Mouse (Mus musculus) neural tube, embryonic 11.5 days (tissue): ENCODE results near the gene Ddx31. TPM values are rescaled to one million over a fixed set of nuclear protein-coding genes. Genes with fewer than 3 reads are reported as not detected.

Experiments used
- ATAC-seq: fragments of 200-750 bp; cut with Nextera tagmentation; 2 replicates; pipeline ENCODE4 v1.8.0; 2017; ENCODE audit warnings: moderate number of reproducible peaks, mild to moderate bottlenecking, moderate TSS enrichment, moderate library complexity; ENCODE audit not compliant: insufficient read depth, low FRiP score, low TSS enrichment
- DNase-seq: peaks from one replicate; pipeline ENCODE4 v3.0.0-alpha.2; 2015; ENCODE audit warnings: low spot score
- H3K27ac ChIP-seq: fragments of 300-500 bp; sonication (generic); 2 replicates; pipeline ENCODE4 v1.5.1; 2014; ENCODE audit warnings: low read depth, mild to moderate bottlenecking, low read length
- H3K27me3 ChIP-seq: fragments of 300-500 bp; sonication (generic); 2 replicates; pipeline ENCODE4 v1.6.1; 2014; ENCODE audit warnings: mild to moderate bottlenecking, low read length, mixed read lengths; ENCODE audit not compliant: control insufficient read depth, insufficient read depth
- H3K36me3 ChIP-seq: fragments of 300-500 bp; sonication (generic); 2 replicates; pipeline ENCODE4 v1.6.1; 2014; ENCODE audit warnings: mild to moderate bottlenecking, low read length, moderate library complexity, mixed read lengths; ENCODE audit not compliant: control insufficient read depth, insufficient read depth
- H3K4me1 ChIP-seq: fragments of 300-500 bp; sonication (generic); 2 replicates; pipeline ENCODE4 v1.6.1; 2014; ENCODE audit warnings: low read length, mixed read lengths; ENCODE audit not compliant: control insufficient read depth, insufficient read depth
- H3K4me2 ChIP-seq: fragments of 300-500 bp; sonication (generic); 2 replicates; pipeline ENCODE4 v1.6.1; 2014; ENCODE audit warnings: low read depth, mild to moderate bottlenecking, moderate library complexity
- H3K4me3 ChIP-seq: fragments of 300-500 bp; sonication (generic); 2 replicates; pipeline ENCODE4 v1.5.1; 2014; ENCODE audit warnings: low read depth, low read length
- H3K9ac ChIP-seq: fragments of 300-500 bp; sonication (generic); 2 replicates; pipeline ENCODE4 v1.6.1; 2014; ENCODE audit warnings: mild to moderate bottlenecking, low read length
- H3K9me3 ChIP-seq: fragments of 300-500 bp; sonication (generic); 2 replicates; pipeline ENCODE4 v1.6.1; 2016; ENCODE audit warnings: low read length; ENCODE audit not compliant: control insufficient read depth
- WGBS: fragments of 180-500 bp; shearing (Covaris S2); extraction: QIAGEN DNeasy Blood & Tissue Kit; methylation state at CpG from one replicate; pipeline ENCODE4 v1.1.7; 2014; 5-methylcytosine and 5-hydroxymethylcytosine counted together
- polyA plus RNA-seq: library from polyadenylated mRNA; unstranded; fragments of >200 nt; fragmentation: Nextera tagmentation; extraction: Ambion mirVana; gene quantifications from 2 replicates; pipeline ENCODE4 v1.2.1, GENCODE M21; 2014

The Ddx31 gene
- polyA plus RNA-seq, 1 experiment from 2014 or later: 20.5 TPM

DNA sequence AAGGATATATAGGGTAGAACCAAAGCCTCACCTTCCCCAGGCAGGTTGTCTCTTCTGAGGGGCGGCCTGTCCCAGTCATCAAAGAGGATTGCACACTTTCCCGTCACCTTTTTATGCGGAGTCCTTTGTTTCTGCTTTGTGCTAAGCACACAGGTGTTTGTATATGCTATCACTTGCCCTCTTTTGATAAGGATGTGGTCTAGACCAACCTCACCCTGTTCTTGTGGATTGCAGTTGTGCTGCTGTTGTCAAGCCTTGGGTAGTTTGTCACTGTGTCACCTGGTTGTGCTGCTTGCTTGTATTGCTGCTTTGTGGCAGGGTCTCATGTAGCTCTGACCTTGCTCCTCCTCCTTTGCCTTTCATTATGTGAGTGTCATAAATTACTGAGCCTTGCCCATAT is 12.4 kb downstream of the Ddx31 start:
- 92% methylated on average over 3 of the region's 3 CpGs for WGBS
- no peak overlapping the region for H3K9ac ChIP-seq
- H3K9me3 ChIP-seq: no peaks in the 10 kb centered on the region
- H3K36me3 ChIP-seq: peaks cover 4% of the 10 kb centered on the region
- DNase-seq (no peak), ATAC-seq (no peak)
- no peak overlapping the region for H3K4me2 ChIP-seq
- no peak overlapping the region for H3K4me3 ChIP-seq
- H3K27me3 ChIP-seq: no peaks in the 10 kb centered on the region
- no peak overlapping the region for H3K27ac ChIP-seq
- no peaks in the 10 kb centered on the region for H3K4me1 ChIP-seq

DNA sequence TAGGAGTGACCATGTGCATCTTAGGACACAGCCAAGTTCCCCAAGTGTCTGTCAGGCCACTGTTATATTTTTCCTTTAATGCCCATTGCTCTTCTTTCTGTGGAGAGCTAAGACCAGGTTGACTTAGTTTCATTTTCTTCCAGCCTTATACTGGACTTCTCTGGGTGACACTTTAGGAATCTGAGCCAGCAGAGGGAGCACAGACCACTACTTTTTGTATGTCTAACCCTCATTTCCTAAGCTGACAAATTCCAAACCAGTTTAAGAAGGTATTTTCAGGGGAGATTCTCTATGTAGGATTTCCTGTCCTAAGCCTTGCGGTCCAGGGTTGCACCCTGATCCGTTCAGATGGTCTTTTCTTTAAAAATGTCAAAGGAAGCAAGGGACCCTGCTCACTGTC is 15.6 kb downstream of the Ddx31 start:
- H3K9ac ChIP-seq: no peak overlapping the region
- peaks cover 2% of the 10 kb centered on the region for H3K36me3 ChIP-seq
- WGBS: 96% methylated on average over 2 of the region's 2 CpGs
- no peaks in the 10 kb centered on the region for H3K4me1 ChIP-seq
- H3K4me3 ChIP-seq: no peak overlapping the region
- H3K27ac ChIP-seq: no peak overlapping the region
- ATAC-seq (no peak), DNase-seq (no peak)
- H3K9me3 ChIP-seq: no peaks in the 10 kb centered on the region
- no peak overlapping the region for H3K4me2 ChIP-seq
- no peaks in the 10 kb centered on the region for H3K27me3 ChIP-seq

DNA sequence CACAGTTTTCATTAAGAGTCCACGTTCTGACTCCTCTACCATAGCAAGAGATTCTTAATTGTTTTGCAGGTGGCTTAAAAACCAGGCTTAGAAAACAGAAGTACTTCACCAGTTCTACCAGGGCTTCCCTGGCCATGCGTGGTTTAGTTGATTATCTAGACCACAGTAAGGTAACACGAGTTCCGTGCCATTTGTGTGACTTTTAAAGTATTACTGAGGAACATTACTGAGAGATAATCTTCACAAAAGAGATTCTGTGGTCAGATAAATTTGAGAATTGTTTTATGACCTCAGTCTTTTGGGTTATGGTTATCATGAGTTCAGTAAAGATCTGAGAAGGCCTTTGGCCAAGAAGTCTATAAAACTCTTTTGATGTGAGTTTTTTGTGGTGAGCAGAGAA is 19.1 kb downstream of the Ddx31 start:
- 95% methylated on average over 4 of the region's 4 CpGs for WGBS
- Histone ChIP-seq H3K4me3 (no peak overlapping the region), H3K4me1 (no peaks in the 10 kb centered on the region), H3K27me3 (no peaks in the 10 kb centered on the region), H3K9me3 (no peaks in the 10 kb centered on the region), H3K9ac (no peak overlapping the region), H3K36me3 (peaks cover 6% of the 10 kb centered on the region; the same call in 1 of the 2 replicates), H3K27ac (no peak overlapping the region), H3K4me2 (no peak overlapping the region)
- DNase-seq (no peak), ATAC-seq (no peak)

DNA sequence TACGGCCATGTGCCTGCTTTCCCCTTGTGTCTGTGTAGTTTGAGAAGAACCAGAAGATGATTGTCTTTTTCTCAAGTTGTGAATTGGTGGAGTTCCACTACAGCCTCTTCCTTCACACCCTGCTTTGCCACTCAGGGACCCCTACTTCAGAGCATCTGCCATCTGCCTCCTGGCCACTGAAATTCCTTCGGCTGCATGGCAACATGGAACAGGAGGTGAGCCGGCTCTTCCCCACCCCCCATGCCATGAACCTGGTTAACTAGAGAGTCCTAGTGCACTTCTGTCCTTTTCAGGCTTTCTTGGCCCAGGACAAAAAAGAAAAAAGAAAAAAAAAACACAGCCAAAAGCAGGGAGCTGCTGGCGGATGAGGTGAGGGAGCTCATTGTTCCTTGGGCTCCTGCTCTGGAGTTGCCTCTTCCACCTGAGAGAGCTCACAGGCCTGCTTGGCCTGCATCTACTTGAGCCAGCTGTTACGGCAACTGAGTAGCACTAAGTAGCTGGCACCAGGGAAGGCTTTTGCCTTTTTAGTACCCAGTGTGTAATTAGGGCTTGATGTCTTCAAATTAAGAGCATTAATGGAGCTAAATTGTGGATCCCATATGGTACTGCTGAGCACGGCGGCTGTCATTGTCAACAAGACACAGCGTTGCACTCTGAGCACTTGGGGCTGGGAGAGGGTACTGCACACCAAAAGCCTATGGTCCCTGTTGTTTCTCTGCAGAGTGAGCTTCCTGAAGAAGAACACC is 20.6 kb downstream of the Ddx31 start:
- no peak for ATAC-seq
- Histone ChIP-seq H3K36me3 (peaks cover 6% of the 10 kb centered on the region; the same call in 1 of the 2 replicates), H3K9ac (no peak overlapping the region), H3K4me1 (no peaks in the 10 kb centered on the region), H3K27ac (no peak overlapping the region), H3K9me3 (no peaks in the 10 kb centered on the region), H3K4me3 (no peak overlapping the region), H3K4me2 (no peak overlapping the region), H3K27me3 (no peaks in the 10 kb centered on the region)
- WGBS: 92% methylated on average over 8 of the region's 8 CpGs
- DNase-seq: no peak

GRCm38 (mm10) chr2:28863857-28864256 is 23.7 kb downstream of the Ddx31 start:
- Histone ChIP-seq H3K36me3 (peaks cover 9% of the 10 kb centered on the region), H3K4me2 (no peak overlapping the region), H3K27ac (no peak overlapping the region), H3K9ac (no peak overlapping the region), H3K4me3 (no peak overlapping the region), H3K27me3 (no peaks in the 10 kb centered on the region), H3K4me1 (no peaks in the 10 kb centered on the region), H3K9me3 (no peaks in the 10 kb centered on the region)
- DNase-seq (no peak), ATAC-seq (no peak)

- Histone ChIP-seq H3K27ac (no peak overlapping the region), H3K9me3 (no peaks in the 10 kb centered on the region), H3K27me3 (no peaks in the 10 kb centered on the region), H3K36me3 (peaks cover 7% of the 10 kb centered on the region), H3K4me2 (no peak overlapping the region), H3K4me3 (no peak overlapping the region), H3K9ac (no peak overlapping the region), H3K4me1 (no peaks in the 10 kb centered on the region)
- no peak for ATAC-seq
- DNase-seq: no peak
- WGBS: 70% methylated on average over 7 of the region's 7 CpGs
Measured at GRCm38 (mm10) chr2:28867495-28867894, 27.3 kb downstream of the Ddx31 start.

GRCm38 (mm10) chr2:28875554-28875953 is 35.3 kb downstream of the Ddx31 start:
- no peak for ATAC-seq
- Histone ChIP-seq H3K4me1 (no peaks in the 10 kb centered on the region), H3K9ac (no peak overlapping the region), H3K27ac (no peak overlapping the region), H3K36me3 (peaks cover 5% of the 10 kb centered on the region; the same call in 1 of the 2 replicates), H3K4me3 (no peak overlapping the region), H3K9me3 (no peaks in the 10 kb centered on the region), H3K4me2 (no peak overlapping the region), H3K27me3 (no peaks in the 10 kb centered on the region)
- 90% methylated on average over 11 of the region's 11 CpGs for WGBS
- no peak for DNase-seq

DNA sequence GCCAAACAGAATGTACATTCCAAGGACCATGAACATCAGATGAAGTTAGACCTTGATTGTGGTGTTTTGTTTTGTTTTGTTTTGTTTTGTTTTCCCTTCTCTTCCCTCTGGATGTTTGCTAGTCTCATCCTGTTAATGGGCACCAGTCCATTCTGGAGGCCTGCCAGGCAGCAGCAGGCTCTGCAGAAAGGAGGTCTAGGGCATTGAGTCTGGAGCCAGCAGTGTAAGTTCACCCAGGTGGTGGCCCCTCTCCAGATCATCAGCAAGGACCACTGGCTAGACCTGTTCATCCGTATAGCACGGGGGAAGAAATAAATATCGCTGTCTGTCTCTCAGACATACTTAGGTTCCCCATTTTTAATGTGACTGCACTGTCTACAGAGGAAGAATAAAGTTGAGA is 41.1 kb downstream of the Ddx31 start:
- Histone ChIP-seq H3K36me3 (peaks cover 2% of the 10 kb centered on the region; the same call in 1 of the 2 replicates), H3K4me2 (no peak overlapping the region), H3K27me3 (no peaks in the 10 kb centered on the region), H3K4me1 (no peaks in the 10 kb centered on the region), H3K9ac (no peak overlapping the region), H3K27ac (no peak overlapping the region), H3K9me3 (no peaks in the 10 kb centered on the region), H3K4me3 (no peak overlapping the region)
- ATAC-seq (no peak), DNase-seq (no peak)
- 96% methylated on average over 3 of the region's 3 CpGs for WGBS

GRCm38 (mm10) chr2:28882047-28882446 is 41.8 kb downstream of the Ddx31 start:
- no peak for ATAC-seq
- 92% methylated on average over 3 of the region's 3 CpGs for WGBS
- H3K36me3 ChIP-seq: peaks cover 3% of the 10 kb centered on the region

More at GRCm38 (mm10) chr2:28882047-28882446, 41.8 kb downstream of the Ddx31 start:
- Histone ChIP-seq H3K4me1 (no peaks in the 10 kb centered on the region), H3K4me3 (no peak overlapping the region), H3K4me2 (no peak overlapping the region), H3K9me3 (no peaks in the 10 kb centered on the region), H3K27me3 (no peaks in the 10 kb centered on the region), H3K9ac (no peak overlapping the region), H3K27ac (no peak overlapping the region)
- no peak for DNase-seq
